Mouse (Mus musculus) adrenal gland, adult 8-10 months (tissue): Measurements from ENCODE around the gene Commd7. TPM values are rescaled to one million over a fixed set of nuclear protein-coding genes. Genes with fewer than 3 reads are reported as not detected.

Experiments
- DNase-seq: peaks from one replicate; pipeline ENCODE4 v3.0.0; 2022
- total RNA-seq, 4 experiments: library from RNA; stranded (reverse); gene quantifications; 2 replicates each; pipeline ENCODE4 v1.2.4; 2022

The Commd7 gene
- total RNA-seq, 4 experiments from 2014 or later = 39.0 to 48.0 (median 45.0) TPM

DNA sequence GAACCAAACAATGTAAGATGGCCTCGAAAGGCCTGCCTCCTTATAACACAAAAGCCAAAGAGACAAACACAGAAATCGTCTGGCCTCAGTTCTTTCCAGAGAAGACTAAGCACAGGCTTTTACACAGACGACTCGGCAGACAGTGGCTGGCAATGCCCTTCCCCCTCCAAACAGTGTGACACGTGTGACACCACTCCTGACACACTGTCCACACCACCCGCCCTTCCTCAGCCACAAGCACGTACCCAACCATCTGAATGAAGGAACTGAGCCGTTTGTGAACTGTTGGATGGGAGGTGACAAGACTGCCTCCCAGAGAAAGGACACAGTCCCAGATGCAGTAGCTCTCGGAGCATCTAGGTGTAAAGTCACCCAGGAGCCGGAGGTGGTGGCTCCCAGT, 13.7 kb downstream of the Commd7 start:
- DNase-seq = no peak

DNA sequence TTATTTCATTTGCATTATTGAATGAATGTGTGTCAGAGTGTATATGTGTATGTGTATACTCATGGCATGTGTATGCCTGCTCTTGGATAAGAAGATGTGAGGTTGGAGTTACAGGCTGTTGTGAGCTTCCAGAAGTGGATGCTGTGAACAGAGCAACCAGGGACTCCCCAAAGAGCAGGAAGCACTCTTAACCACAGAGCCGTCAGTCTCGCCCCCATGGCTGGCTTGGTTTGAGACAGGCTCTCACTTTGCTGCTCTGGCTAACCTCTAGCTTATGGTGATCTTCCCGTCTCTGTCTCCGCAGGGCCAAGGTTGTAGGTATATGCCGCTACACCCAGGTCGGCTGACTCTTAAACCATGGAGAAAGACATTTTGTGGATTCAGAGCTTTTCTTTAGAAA, 14.1 kb downstream of the Commd7 start:
- DNase-seq = no peak

DNA sequence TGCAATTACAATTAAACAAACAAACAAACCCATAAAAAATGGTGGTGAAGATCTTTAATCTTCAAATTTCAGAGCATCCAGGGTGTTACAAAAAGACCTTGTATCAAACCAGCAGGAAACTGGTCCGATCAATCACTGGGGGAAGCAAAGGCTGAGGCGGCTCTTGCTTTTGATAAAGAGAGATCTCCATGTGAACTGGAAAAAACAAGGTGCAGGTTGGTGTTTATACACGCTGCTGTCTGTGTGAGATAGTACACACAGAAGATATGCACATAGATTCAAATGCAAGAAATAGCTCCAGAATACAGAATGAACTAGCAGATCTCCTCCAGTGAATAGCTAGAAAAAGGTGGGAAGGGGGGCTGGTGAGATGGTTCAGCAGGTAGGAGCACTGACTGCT, 15.7 kb downstream of the Commd7 start:
- no peak for DNase-seq

DNA sequence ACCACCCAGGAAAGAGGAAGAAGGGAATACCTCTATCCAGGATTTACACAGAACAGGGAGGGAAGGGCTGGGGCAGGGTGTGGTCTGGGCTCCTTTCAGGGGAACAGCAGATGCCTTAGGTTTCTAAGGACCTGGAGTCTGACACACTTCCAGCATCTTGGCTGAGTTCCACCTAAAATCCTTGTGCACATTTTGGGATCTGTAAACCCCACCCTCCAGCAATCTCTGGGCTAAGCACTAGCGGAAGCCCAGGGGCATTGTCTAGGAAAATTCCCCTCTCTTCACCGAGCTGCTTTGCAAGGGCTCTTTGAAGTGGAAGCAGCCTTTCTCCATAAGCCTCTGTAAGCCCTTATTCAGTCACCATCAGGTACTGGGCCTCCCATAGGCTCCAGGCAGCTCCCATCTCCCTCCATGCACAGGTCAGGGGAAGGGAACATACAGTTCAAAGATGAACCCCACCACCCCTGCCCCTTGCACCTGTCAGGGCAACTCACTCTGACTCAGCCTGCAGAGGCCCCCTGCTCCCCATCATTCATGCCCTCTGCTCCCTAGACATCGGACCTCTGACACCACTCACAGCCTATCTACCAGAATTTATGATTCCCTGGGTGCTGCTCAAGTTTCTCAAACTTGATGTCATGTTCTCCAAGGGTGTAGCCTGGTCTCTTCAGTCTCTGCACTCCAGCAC, 19.8 kb downstream of the Commd7 start:
- DNase-seq = no peak

DNA sequence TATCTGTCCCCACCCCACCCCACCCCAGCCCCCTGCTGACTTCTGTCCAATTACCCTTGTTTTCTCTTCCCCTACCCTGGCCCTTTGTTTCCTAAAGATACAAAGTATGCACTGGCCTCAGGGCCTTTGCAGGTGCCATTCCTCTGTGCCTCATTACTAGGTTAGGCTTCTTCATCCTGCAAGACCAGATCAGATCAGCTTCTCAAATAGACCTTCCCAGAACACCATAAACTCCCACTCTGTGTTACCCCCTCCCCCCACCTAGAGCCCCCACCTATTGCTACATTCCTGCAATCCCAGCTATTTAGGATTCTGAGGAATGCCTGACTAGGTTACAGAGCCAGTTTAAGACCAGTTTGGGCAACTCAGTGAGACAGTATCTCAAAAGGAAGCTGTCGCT, 20.8 kb downstream of the Commd7 start:
- no peak for DNase-seq

DNA sequence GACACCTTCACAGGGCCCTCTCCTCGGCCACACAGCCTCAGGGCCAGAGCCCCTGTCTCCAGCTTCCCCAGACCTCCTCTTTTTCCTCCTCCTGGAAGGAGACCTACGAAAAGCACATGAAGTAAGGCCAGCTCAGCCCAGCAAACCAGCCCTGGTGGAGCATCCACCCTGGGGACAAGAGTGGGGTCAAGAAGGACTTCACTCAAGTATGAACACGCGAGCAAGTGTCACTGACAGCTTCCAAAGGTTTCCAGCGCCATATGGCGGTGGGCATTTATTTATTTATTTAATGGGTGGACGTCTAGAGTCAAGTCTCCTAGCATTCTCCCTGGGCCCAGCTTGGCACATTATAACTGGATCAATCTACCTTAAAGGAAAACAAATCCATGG, 21.3 kb downstream of the Commd7 start:
- DNase-seq = peak; percentile 30

DNA sequence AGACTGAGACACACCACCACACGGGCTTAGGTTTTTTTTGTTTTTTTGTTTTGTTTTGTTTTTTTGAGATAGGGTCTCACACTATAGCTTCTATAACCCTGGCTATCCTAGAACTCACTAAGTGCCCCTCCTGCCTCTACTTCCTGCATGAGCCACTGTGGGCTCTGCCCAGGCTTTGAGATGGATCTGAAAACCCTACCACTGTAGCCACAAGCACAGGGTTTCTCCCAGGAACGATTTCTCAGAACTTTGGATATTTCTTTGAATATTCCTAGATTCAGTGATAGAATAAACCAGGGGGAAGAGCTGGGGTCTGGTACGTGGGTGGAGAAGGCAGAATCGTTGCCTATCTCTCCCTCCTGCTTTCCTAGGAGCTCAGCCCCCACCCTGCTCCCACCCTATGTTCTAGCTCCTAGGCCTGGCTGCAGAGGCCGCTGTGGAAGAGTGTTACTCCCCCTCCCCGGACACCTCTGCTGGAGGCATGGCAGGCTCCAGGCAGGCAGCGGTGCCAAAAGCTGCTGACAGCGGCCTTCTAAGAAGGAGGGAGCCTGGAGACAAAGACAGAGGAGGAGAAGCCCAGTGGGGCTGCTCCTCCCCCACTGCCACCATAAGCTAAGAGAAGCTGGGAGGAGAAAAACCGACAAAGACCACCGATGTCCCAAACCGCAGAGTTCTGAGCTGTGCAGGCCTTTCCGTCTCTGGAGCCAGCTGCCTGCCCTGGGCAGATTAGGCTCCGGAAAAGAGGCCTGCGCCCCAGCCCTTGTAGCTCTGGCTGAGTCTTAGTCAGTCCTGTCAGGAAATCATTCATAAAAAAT, 21.9 kb downstream of the Commd7 start:
- peak; percentile 13 for DNase-seq

DNA sequence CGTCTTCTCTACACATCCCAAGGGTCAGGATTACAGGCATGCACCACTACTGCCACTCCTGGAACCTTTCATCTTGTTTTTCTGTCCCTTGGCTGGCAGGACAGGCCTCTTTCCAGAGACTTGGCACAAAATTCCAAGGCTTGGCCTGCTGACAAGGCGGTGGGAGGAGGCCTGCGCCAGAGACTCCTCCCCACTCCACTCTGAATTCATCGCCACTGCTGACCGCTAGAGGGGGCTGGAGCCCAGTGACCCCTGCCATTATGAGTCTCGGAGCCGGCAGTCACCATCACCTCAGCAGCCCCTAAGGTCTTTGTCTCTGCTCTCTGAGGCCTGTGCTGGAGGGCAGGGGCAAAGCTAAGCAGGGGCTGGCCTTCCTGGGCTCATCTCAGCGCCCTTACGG, 23.0 kb downstream of the Commd7 start:
- peak; percentile 90 for DNase-seq

DNA sequence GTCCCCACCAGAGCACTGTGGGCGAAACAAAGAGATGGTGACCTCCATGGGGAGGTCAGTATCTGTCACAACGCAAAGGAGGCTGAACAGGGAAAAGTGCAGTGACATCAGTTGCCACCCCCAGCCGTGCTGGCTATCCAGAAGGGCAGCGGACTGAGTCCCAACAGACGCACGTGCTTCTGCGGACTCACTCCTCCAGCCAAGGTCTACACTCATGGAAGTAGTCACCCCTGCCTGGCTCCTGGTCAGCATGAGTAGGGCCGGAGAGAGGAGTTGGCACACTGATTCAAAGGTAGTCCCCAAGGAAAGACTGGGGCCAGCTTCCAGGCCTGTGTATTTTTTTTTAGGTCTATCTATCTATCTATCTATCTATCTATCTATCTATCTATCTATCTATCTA, 23.5 kb downstream of the Commd7 start:
- DNase-seq = peak; percentile 76

DNA sequence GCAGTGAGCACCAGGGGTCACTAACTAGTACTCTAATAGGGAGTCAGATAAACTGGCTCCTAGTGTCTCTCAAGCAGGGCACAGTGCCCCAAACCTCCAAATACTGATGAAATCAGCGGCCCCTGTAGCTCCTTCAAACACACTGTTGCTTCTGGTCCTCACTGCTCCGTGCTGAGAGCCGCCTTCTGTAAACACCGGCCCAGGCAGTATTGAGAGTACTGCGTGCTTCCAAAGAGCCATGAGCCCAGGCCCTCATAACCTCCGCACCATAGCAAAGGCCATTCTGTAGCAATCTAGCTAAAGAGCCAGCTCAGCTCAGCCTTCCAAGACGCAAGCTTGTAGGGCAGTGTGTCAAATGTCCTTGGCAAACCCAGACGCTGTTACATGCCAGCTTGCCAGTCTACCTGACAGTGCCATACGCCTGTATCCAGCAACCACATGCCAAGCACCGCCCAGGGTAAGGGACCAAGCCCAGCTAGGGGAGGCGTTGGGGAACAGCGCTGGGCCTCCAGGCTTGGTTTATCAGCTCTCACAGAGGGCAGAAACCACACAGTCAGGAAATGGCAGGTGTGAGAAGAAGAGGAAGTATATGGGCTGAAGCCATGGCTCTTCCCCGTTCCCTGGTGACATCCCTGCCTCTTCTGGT, 24.6 kb downstream of the Commd7 start:
- peak; percentile 67 for DNase-seq

DNA sequence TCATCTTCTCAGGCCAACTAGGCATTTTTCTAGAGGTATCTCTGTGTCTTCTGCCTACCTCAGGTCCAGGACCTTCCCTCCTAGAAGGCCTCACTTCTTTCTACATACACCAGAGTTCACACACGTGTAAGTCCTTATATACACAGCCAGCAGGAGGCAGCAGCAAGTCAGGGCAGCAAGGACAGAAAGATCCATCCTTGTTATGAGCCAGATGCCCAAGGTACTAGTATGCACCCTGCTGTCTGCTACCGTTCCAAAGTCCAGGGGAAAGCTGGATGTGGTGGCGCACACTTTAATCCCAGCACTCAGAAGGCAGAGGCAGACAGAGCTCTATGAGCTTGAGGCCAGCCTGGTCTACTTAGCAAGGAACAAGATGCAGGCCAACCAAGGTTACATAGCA, 26.2 kb downstream of the Commd7 start:
- peak; percentile 19 for DNase-seq

DNA sequence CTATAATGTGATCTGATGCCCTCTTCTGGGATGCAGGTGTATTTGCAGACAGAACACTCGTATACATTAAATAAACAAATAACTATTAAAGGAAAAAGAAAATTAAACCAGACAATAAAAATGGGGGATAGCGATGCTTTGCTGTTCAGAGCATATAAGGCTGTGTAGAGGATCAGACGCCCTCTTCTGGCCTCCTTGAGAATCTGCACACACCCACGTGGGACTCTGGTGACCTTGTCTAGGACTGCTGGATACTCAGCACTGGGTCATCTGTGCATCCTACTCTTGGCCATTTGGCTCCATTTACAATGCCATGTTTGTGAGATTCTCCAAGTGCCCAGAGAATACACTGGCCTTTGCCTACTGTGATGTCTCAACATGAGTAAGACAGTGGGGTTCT, 28.9 kb downstream of the Commd7 start:
- no peak for DNase-seq

DNA sequence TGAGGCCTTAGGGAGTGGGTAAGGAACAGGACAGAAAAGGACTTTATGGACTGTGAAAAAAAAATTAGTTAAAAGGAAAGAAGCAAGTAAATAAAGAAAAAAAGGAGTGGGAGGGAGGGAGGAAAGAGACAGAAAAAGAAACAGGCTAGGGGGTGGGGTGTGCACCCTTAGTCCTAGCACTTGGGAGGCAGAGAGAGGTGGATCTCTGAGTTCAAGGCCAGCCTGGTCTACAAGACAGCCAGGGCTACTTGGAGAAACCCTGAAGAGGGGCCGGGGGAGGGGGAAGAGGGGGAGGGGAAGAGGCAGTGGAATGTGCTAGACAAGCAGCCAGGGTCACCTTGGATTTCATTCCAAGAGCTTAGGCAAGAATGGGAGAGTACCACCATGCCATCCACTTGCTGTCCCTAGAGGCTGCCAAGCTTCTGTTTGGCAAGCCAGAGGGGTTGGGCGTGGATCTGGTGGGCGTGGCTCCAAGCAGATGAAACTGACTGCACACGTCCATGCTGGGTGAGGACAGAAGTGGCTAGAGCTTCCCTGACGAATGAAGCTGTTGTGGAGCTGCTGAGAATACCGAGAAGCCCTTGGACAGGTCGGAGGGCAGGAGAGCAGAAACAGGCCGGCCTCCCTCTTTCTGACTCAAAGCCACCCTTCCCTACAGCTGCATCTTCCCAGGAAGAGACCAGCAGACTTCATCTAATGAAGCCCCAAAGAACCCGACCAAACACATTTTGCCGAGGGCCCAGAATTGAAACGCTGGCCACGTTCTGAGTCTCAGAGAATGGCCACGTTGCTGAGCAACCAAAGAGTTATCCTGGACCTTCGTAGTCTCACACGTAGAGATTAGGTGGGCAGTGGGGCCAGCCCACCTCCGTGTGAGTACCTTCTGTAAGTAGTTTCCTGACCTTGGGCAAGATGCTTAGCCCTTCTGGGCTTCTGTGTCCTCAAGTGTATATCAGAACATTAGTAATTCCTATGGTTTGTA, 31.6 kb downstream of the Commd7 start:
- peak; percentile 77 for DNase-seq

DNA sequence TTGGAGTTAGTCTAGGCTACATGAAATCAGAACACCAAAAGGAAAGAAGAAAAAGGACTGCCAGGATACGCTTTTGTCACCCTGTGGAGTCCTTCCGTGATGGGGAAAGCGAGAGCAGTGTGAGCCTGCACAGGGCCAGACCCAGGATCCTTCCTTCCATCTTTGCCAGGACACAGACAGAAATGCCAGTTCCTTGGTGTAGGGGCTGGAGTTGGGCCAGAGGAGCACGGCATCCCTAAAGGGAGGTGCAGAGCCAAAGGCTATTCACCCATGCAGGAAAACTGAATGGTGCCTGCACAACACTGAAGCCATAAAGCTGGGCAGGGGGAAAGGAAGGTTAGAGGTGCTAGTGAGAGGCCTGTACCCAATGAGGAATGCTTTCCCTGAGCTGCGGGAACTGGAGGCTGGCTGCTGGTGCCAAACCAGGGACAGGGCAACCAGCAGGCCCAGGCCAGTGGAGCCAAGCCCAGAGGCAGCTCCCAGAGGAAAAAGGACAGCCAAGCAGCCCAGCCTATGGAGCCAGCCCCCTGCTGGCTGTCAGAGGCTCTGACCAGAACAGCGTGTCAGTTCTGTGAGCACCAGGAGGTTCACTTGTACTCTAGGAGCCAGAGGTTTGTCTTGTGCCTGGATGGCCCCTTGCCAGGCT, 32.4 kb downstream of the Commd7 start:
- DNase-seq = peak; percentile 53

DNA sequence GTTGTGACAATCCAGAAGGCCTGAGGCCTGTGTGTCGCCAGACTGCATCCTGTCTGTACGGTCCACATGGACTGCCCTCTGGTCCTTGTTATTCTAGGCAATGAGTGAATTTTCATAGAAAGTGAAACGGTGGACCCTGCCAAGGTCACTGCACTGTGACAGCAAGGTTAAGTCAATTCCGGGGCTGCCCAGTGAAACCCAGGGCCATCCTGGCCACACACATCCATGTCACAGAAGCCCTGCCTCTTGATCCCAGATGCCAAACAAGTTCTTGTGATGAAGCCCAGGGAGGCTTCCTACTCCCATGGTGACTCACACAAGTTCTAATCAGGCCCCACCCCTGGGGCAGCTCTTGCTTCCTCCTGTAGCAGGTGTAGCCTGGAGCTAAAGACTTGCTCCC, 35.0 kb downstream of the Commd7 start:
- peak; percentile 72 for DNase-seq

DNA sequence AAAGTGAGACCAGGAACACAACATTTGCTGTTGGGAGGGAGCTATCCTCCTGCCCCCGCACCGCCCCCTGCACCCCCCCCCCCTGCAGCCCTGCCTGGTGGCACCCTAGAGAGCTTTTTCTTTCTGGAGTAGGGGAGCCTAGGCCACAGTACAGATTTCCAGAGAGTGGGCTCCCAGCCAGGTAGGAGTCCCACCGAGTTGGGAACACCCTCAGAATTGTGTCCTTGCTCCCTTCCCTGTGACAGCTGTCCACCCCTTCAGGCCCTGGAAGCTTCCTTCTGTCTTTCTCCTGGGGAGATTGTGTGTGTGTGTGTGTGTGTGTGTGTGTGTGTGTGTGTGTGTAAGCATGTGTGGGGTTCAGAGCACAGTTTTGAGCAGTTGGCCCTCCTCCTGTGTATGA, 35.6 kb downstream of the Commd7 start:
- DNase-seq = no peak

DNA sequence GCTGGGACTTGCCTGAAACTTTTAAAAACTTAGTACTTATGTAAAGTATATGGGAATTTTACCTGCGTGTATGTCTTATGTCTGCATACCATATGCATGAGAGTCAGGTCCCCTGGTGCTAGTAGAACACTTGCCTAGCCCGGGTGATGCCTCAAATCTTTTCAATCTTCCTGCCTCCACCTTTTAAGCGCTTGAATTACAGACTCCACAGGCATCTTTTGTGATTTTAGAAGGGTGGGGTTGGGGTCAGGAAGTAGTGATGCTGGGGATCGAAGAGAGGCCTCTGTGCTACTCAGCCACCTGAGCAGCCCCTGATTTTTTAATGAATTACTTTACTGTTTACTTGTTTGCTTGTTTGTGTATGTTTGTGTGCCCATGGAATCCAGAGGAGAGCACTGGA, 37.6 kb downstream of the Commd7 start:
- no peak for DNase-seq

DNA sequence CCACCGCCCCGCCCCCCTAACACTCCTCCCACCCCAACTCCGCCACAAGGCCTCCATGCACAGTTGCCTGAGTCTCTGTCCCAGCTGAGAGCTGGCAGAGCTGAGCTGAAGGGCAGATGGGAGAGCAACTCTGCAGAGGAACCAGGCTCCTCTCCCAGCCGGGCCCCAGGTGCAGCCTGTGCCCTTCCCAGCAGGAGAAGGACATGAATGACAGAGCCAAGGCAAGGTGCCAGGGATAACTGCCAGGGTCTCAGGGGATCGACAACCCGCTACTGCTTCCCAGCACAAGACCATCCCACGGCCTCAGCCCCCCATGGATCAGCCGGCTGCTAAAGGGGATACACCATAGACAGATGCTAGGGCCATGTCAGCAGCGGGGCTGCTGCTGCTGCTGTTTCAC, 39.4 kb downstream of the Commd7 start:
- DNase-seq = no peak

DNA sequence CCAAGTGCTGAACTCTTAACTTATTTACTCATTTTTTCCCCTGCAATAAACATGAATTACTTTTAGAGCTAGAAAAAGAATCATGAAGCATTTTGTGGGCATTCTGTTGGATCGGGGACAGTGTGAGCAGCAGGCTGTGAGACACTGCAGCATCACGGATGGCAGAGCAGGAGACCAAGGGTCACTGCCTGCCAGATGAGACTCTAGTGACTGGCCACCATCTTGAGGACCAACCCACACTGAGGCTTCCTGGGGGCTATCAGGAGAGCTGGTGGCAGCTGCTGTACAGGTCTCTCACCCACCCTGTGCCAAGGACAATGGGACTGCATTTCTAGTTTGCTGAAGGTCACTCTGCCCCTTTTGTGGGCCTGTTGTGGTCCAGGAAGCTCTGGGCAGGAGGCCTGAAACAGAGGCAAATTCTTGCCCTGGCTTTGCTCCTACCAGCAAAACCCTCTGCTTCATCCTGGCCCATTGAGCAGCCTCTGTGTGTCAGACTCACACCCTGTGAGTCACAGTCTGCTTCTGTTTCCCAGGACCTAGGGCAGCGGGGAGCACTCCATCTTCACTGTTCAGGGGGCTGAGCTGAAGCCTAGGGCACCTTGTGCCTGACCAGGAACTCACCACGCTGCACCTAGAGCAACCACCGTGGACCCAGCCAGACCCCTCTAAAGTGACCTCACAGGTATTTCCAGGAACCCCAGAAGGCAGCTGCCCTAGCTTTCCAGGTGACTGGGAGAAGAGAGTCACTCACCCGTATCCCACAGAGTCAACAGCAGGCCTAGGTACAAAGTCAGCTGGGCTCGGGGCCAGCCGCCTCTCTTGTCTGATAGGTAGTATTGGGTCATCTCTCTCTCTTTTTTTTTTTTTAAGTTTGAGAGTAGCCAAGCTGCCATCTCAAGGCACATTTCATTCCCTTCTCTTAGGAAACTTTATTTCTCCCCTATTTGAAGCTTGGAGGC, 40.2 kb downstream of the Commd7 start:
- DNase-seq = no peak

DNA sequence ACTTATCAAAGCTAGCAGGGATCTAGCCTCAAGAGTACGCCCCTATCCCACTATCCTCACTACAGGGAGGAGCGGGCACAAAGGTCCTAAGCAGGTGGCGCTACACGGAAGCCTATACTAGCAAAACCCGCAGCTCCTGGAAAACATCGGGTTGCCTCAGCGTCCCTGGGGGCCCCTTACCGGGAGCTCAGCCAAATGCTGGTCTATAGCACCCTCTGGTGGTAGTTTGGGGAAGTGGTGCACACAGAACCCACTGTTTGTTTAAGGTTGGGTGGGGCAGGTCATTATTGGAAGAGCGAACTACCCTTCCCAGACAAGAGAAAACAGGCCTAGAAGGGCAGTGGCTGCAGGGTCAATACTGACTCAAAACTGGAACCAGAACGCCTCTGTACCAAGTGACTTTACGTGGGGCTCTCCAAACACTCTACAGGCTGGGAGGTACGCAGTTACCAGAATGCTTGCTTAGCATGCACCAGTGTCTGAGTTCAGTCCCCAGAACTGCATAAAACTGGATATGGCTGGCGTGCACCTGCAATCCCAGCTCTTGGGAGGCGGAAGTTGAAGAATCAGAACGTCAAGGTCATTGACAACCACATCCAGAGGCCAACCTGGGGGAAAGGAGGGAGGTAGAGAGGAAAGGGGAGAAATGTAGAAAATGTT, 45.9 kb downstream of the Commd7 start:
- DNase-seq = peak; percentile 64
